Mouse (Mus musculus): ENCODE measurements at regions not wholly inside any gene's neighbourhood (a gene's known extent, or its start where the extent isn't known, plus 50 kb on each side); places are given as distances from the start of the nearest gene placed in this dataset.

GRCm38 (mm10) chr4:69898831-69899230 is 511.4 kb downstream of the Cdk5rap2 start:
- DNase-seq (ENCODE audit: low spot score in 2 of 2) = no peak

- no peak for DNase-seq (ENCODE audit: low spot score in 2 of 2)
Observed at GRCm38 (mm10) chr4:69896111-69896510, 514.1 kb downstream of the Cdk5rap2 start.

- no peak for DNase-seq (ENCODE audit: low spot score in 2 of 2)
Observed at GRCm38 (mm10) chr4:69892829-69893175, 517.4 kb downstream of the Cdk5rap2 start.

- no peak for DNase-seq (ENCODE audit: low spot score in 2 of 2)
Observed at GRCm38 (mm10) chr4:69891898-69892828, 518.1 kb downstream of the Cdk5rap2 start.

GRCm38 (mm10) chr4:69890655-69891054 is 519.6 kb downstream of the Cdk5rap2 start:
- peak in 1 of 2 experiments; percentile 22 for DNase-seq (ENCODE audit: low spot score in 2 of 2)

- no peak for DNase-seq (ENCODE audit: low spot score in 2 of 2)
Observed at GRCm38 (mm10) chr4:69889931-69890634, 520.2 kb downstream of the Cdk5rap2 start.

GRCm38 (mm10) chr4:69876734-69877133 is 533.5 kb downstream of the Cdk5rap2 start:
- DNase-seq (ENCODE audit: low spot score in 2 of 2) = no peak

- DNase-seq (ENCODE audit: low spot score in 2 of 2) = no peak
Observed at GRCm38 (mm10) chr4:69870638-69871037, 539.6 kb downstream of the Cdk5rap2 start.

- no peak for DNase-seq (ENCODE audit: low spot score in 2 of 2)
Observed at GRCm38 (mm10) chr4:69855001-69855400, 555.2 kb downstream of the Cdk5rap2 start.

- DNase-seq (ENCODE audit: low spot score in 2 of 2) = no peak
Observed at GRCm38 (mm10) chr4:69852637-69853036, 557.6 kb downstream of the Cdk5rap2 start.

- peak in 1 of 2 experiments; percentile 26 for DNase-seq (ENCODE audit: low spot score in 2 of 2)
Observed at GRCm38 (mm10) chr4:69849423-69849822, 560.8 kb downstream of the Cdk5rap2 start.

GRCm38 (mm10) chr4:69839868-69840267 is 570.4 kb downstream of the Cdk5rap2 start:
- no peak for DNase-seq (ENCODE audit: low spot score in 2 of 2)

- DNase-seq (ENCODE audit: low spot score in 2 of 2) = no peak
Observed at GRCm38 (mm10) chr4:69838940-69839339, 571.3 kb downstream of the Cdk5rap2 start.

GRCm38 (mm10) chr4:69824903-69825268 is 585.4 kb downstream of the Cdk5rap2 start:
- no peak for DNase-seq (ENCODE audit: low spot score in 2 of 2)

GRCm38 (mm10) chr4:69824215-69824902 is 585.9 kb downstream of the Cdk5rap2 start:
- no peak for DNase-seq (ENCODE audit: low spot score in 2 of 2)

- DNase-seq (ENCODE audit: low spot score in 2 of 2) = no peak
Observed at GRCm38 (mm10) chr4:69823311-69823940, 586.8 kb downstream of the Cdk5rap2 start.

- DNase-seq (ENCODE audit: low spot score in 2 of 2) = no peak
Observed at GRCm38 (mm10) chr4:69818885-69819284, 591.4 kb downstream of the Cdk5rap2 start.

GRCm38 (mm10) chr4:69785481-69786050 is 624.7 kb downstream of the Cdk5rap2 start:
- no peak for DNase-seq (ENCODE audit: low spot score in 2 of 2)

- no peak for DNase-seq (ENCODE audit: low spot score in 2 of 2)
Observed at GRCm38 (mm10) chr4:69781258-69781657, 629.0 kb downstream of the Cdk5rap2 start.

GRCm38 (mm10) chr4:69761841-69762240 is 648.4 kb downstream of the Cdk5rap2 start:
- peak; percentile 23 to 47 for DNase-seq (ENCODE audit: low spot score in 2 of 2)

- DNase-seq (ENCODE audit: low spot score in 2 of 2) = no peak
Observed at GRCm38 (mm10) chr4:69759596-69759995, 650.6 kb downstream of the Cdk5rap2 start.
